Mouse (Mus musculus) testis, adult 2 months (tissue): ENCODE data around the gene Stag2.

Experiments used
- CTCF ChIP-seq: fragments of 200-500 bp; IDR thresholded peaks from 2 replicates; pipeline ENCODE4 v1.5.1; 2012; ENCODE audit warnings: low read depth, mild to moderate bottlenecking, inconsistent platforms, low read length, moderate library complexity; ENCODE audit not compliant: control insufficient read depth, insufficient read depth, insufficient replicate concordance
- POLR2A ChIP-seq: fragments of 200-500 bp; IDR thresholded peaks from 2 replicates; pipeline ENCODE4 v1.6.1; 2012; ENCODE audit warnings: low read depth, mild to moderate bottlenecking, inconsistent platforms, low read length, moderate library complexity; ENCODE audit not compliant: control insufficient read depth

DNA sequence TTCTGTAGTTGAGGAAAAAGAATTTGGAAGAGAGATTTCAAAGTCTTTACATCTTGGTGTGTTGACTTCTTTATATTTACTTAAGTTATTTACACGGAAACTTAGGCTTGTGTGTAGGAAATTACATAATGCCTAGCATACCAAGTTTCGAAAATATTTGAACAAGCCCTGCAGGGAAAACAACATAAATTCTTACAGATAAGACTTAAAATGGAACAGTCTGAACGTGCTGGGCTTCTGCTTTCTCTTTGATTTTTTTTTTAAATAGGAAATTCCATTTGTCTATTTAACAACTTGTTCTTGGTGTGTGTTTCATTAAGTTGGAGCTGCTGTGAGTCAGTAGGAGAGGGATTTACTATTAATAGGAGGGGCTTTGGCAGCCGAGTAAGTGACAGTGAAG, 3.9 kb downstream of the Stag2 start:
- TF ChIP-seq POLR2A (no peak), CTCF (no peak)
